Mouse (Mus musculus) heart, adult 2 months (tissue): ENCODE data around the gene Teddm3.

ENCODE experiments used
- CTCF ChIP-seq: fragments of 200-600 bp; IDR thresholded peaks from 2 replicates; pipeline ENCODE4 v1.8.1; 2022; ENCODE audit warnings: antibody characterized with exemption, mild to moderate bottlenecking, moderate library complexity
- EP300 ChIP-seq: fragments of 200-500 bp; IDR thresholded peaks from 2 replicates; pipeline ENCODE4 v1.6.1; 2011; ENCODE audit warnings: low read depth, low read length, control low read depth; ENCODE audit not compliant: insufficient read depth
- POLR2A ChIP-seq: fragments of 200-500 bp; IDR thresholded peaks from 2 replicates; pipeline ENCODE4 v1.6.1; 2011; ENCODE audit warnings: mild to moderate bottlenecking, low read depth, low read length, control low read depth; ENCODE audit not compliant: insufficient read depth

DNA sequence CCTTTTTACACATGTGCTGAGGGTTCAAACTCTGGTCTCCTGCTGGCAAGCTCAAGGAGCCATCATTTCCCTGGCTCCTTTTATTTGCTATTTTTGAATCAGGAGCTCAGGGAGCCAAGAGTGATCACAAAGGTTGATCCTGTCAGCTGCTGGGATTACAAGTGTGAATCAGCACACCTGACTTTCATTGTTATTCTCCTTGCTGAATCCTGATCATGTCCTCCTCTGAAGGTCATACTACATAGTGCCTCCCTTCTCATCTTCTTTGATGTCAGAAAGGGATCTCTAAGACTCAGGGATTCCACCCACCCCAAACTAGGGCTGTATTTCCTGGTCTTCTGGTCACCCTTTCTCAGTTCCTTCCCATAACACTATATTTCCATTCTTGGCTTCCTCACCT, 3.9 kb downstream of the Teddm3 start:
- TF ChIP-seq POLR2A: no peak
- no peak for TF ChIP-seq CTCF
- no peak for TF ChIP-seq EP300
